Mouse (Mus musculus) adrenal gland, postnatal 0 days (tissue): ENCODE measurements around the gene Fgf9. TPM values are rescaled to one million over a fixed set of nuclear protein-coding genes. Genes with fewer than 3 reads are reported as not detected.

ENCODE experiments used
- polyA plus RNA-seq: library from polyadenylated mRNA; unstranded; fragments of >200 nt; fragmentation: Nextera tagmentation; extraction: Ambion mirVana; gene quantifications from 2 replicates; pipeline ENCODE4 v1.2.1, GENCODE M21; 2015

Fgf9 gene
- polyA plus RNA-seq, result 6.4 and 15.2 TPM in 2 replicates

DNA sequence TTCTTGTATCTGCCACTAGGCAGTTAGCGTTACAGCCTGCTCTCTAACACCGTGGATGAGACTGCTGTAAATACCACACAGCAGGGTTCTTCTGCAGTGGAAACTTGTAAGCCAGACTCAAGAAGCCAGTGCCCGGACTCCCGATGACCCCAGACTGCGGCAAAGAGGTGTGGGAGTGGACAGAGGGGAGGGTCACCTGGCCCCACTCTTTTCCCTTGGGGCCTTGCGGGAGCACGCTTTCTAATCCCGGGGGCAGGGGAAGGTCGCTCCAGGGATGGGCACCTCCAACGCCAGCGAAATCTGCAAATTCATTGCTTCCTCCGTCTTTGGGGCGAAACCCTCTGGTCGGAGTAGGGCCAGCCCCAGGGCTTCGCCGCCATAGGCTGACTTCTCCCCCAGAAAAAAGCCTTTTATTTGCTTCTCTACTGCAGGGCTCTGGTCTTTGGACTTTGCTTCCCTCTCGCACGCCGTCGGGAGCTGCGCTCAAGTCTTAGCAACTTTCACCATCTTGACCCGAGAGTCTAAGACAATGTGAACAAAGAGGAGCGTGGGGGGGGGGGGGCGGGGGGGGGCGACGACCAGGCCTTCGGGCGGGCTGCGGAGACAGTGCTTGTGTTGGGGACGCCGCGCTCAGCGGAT is at the start of gene Fgf9:
Fgf9 (plus strand) TSS at position 67 of the 639 bp plus-strand sequence.

Other genes starting within 250 kb of the Fgf9 start
- gene Ska3, start 244.4 kb upstream of the Fgf9 start, polyA plus RNA-seq, result 6.0 and 8.3 TPM in 2 replicates
- 269 and 327 TPM in 2 replicates for gene Mrpl57, start 244.3 kb upstream of the Fgf9 start, polyA plus RNA-seq
- gene Zdhhc20, start 180.3 kb upstream of the Fgf9 start, polyA plus RNA-seq, result 64.7 and 83.1 TPM in 2 replicates
- gene Micu2, start 71.3 kb upstream of the Fgf9 start, polyA plus RNA-seq, result 55.2 and 81.5 TPM in 2 replicates